Mouse (Mus musculus) midbrain, postnatal 0 days (tissue): ENCODE data around the gene Pax7. TPM values are rescaled to one million over a fixed set of nuclear protein-coding genes. Genes with fewer than 3 reads are reported as not detected.

Experiments
- ATAC-seq: fragments of 200-750 bp; cut with Nextera tagmentation; 2 replicates; pipeline ENCODE4 v1.8.0; 2017; ENCODE audit warnings: moderate number of reproducible peaks, mild to moderate bottlenecking, moderate TSS enrichment, moderate library complexity; ENCODE audit not compliant: low FRiP score
- DNase-seq: peaks from one replicate; pipeline ENCODE4 v3.0.0-alpha.2; 2015; ENCODE audit warnings: low spot score
- H3K27ac ChIP-seq: fragments of 300-500 bp; sonication (generic); 2 replicates; pipeline ENCODE4 v1.5.1; 2014; ENCODE audit warnings: low read depth, mild to moderate bottlenecking, low read length, mixed read lengths
- H3K27me3 ChIP-seq: fragments of 300-500 bp; sonication (generic); 2 replicates; pipeline ENCODE4 v1.6.1; 2014; ENCODE audit warnings: low read length, control low read depth, mixed read lengths; ENCODE audit not compliant: insufficient read depth
- H3K36me3 ChIP-seq: fragments of 300-500 bp; sonication (generic); 2 replicates; pipeline ENCODE4 v1.6.1; 2014; ENCODE audit warnings: low read length, control low read depth, mixed read lengths; ENCODE audit not compliant: insufficient read depth
- H3K4me1 ChIP-seq: fragments of 300-500 bp; sonication (generic); 2 replicates; pipeline ENCODE4 v1.6.1; 2014; ENCODE audit warnings: mild to moderate bottlenecking, control low read depth, antibody characterized with exemption, low read length, mixed read lengths; ENCODE audit not compliant: insufficient read depth
- H3K4me2 ChIP-seq: fragments of 300-500 bp; sonication (generic); 2 replicates; pipeline ENCODE4 v1.6.1; 2014; ENCODE audit warnings: low read depth, mild to moderate bottlenecking, low read length, mixed read lengths; ENCODE audit not compliant: poor library complexity, severe bottlenecking
- H3K4me3 ChIP-seq: fragments of 300-500 bp; sonication (generic); 2 replicates; pipeline ENCODE4 v1.5.1; 2014; ENCODE audit warnings: low read depth, mild to moderate bottlenecking, low read length, moderate library complexity
- H3K9ac ChIP-seq: fragments of 300-500 bp; sonication (generic); replicated peaks from 2 replicates; pipeline ENCODE4 v1.6.1; 2014; ENCODE audit warnings: mild to moderate bottlenecking, low read length, moderate library complexity, mixed read lengths; ENCODE audit not compliant: poor library complexity, severe bottlenecking
- H3K9me3 ChIP-seq: fragments of 300-500 bp; sonication (generic); 2 replicates; pipeline ENCODE4 v1.6.1; 2016; ENCODE audit warnings: low read length, control low read depth
- CTCF ChIP-seq: IDR thresholded peaks from 2 replicates; pipeline ENCODE4 v1.5.1; 2016; ENCODE audit warnings: antibody characterized with exemption, mild to moderate bottlenecking
- WGBS: fragments of 180-500 bp; shearing (Covaris S2); extraction: QIAGEN DNeasy Blood & Tissue Kit; methylation state at CpG from one replicate; pipeline ENCODE4 v1.1.7; 2014; 5-methylcytosine and 5-hydroxymethylcytosine counted together
- polyA plus RNA-seq: library from polyadenylated mRNA; unstranded; fragments of >200 nt; fragmentation: Nextera tagmentation; extraction: Ambion mirVana; gene quantifications from 2 replicates; pipeline ENCODE4 v1.2.1, GENCODE M21; 2015
- total RNA-seq: library from RNA; depleted of rRNA; stranded (reverse); fragments of >200 nt; gene quantifications from 2 replicates; pipeline ENCODE4 v1.2.3, GENCODE M21; 2014

Gene Pax7
- total and polyA plus RNA-seq, 2 experiments from 2014 or later, result 3.0 to 34.9 TPM

DNA sequence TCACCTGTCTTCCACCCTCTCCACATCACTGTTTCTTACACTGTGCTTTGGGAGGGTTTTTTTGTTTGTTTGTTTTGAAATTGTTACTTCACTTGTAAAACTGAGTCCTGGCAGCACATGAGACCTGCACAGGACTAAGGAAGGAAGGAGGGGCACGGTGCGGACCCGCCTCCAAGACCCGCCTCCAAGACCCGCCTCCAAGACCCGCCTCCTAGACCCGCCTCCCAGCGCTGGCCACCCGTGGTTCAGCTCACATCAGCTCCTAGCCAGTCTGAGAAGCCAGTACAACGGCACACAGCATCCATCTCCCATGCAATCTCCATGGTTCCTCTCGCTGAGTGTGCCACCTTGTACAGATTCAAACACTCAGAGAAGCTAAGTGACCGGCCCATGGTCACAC lies 38.4 kb upstream of the Pax7 start:
- H3K4me2 ChIP-seq, result no peak overlapping the region
- 24% methylated on average over 12 of the region's 12 CpGs for WGBS
- no peak overlapping the region for H3K9ac ChIP-seq
- no peaks in the 10 kb centered on the region for H3K4me1 ChIP-seq
- H3K4me3 ChIP-seq, result no peak overlapping the region
- no peak for TF ChIP-seq CTCF
- no peaks in the 10 kb centered on the region for H3K36me3 ChIP-seq
- H3K27ac ChIP-seq, result no peak overlapping the region
- no peaks in the 10 kb centered on the region for H3K27me3 ChIP-seq
- no peaks in the 10 kb centered on the region for H3K9me3 ChIP-seq
- ATAC-seq (no peak), DNase-seq (peak; percentile 17)

DNA sequence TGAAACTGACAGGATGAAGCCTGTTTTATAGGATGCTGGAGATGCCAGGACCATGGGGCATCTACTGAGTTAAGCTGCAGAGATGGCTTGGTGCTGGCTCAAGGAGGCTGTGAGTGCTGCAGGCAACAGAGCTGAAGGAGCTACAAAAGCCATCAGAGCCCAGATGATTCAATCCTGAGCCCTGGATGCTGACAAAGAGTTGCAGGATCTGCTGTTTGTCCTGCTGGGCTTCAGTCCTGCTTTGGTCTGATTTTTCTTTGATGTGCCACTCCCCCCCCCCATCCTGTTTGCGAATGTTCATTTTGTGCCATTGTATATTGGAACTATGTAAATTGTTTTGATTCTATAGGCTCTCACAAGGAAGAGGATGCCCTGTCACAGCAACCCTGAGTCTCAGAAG lies 29.9 kb upstream of the Pax7 start:
- Histone ChIP-seq H3K9me3 (no peaks in the 10 kb centered on the region), H3K27me3 (no peaks in the 10 kb centered on the region), H3K4me2 (no peak overlapping the region), H3K4me1 (no peaks in the 10 kb centered on the region), H3K36me3 (no peaks in the 10 kb centered on the region), H3K9ac (no peak overlapping the region), H3K27ac (no peak overlapping the region), H3K4me3 (no peak overlapping the region)
- ATAC-seq (no peak), DNase-seq (no peak)
- 67% methylated on average over 1 of the region's 1 CpGs for WGBS
- no peak for TF ChIP-seq CTCF

GRCm38 (mm10) chr4:139858635-139859176 lies 25.4 kb upstream of the Pax7 start:
- Histone ChIP-seq H3K4me2 (no peak overlapping the region), H3K27me3 (peaks cover under 1% of the 10 kb centered on the region; the same call in 1 of the 2 replicates), H3K9me3 (no peaks in the 10 kb centered on the region), H3K9ac (no peak overlapping the region), H3K27ac (no peak overlapping the region), H3K36me3 (no peaks in the 10 kb centered on the region), H3K4me1 (no peaks in the 10 kb centered on the region), H3K4me3 (no peak overlapping the region)
- peak; percentile 94 for TF ChIP-seq CTCF
- DNase-seq, result peak; percentile 90
- 0 out of 2 replicates have a peak, but pooled peaks have one; percentile 52 for ATAC-seq
- WGBS, result under 1% methylated on average over 13 of the region's 13 CpGs

- no peaks in the 10 kb centered on the region for H3K36me3 ChIP-seq
- peak; percentile 60 for TF ChIP-seq CTCF
- no peaks in the 10 kb centered on the region for H3K4me1 ChIP-seq
- H3K9ac ChIP-seq, result no peak overlapping the region; the same call in 1 of the 2 replicates
- H3K4me3 ChIP-seq, result 0 out of 2 replicates have a peak overlapping the region, but pooled peaks have one; percentile 5
- H3K4me2 ChIP-seq, result no peak overlapping the region; the same call in 1 of the 2 replicates
- peaks cover 29% of the 10 kb centered on the region for H3K27me3 ChIP-seq
- no peak overlapping the region for H3K27ac ChIP-seq
- no peaks in the 10 kb centered on the region for H3K9me3 ChIP-seq
- no peak for ATAC-seq
- no peak for DNase-seq
- WGBS, result 5% methylated on average over 24 of the region's 25 CpGs
These were observed 19.1 kb upstream of the Pax7 start for GRCm38 (mm10) chr4:139852219-139853035.

- Histone ChIP-seq H3K36me3 (no peaks in the 10 kb centered on the region), H3K9me3 (no peaks in the 10 kb centered on the region), H3K4me1 (no peaks in the 10 kb centered on the region), H3K4me2 (no peak overlapping the region), H3K4me3 (no peak overlapping the region), H3K27ac (no peak overlapping the region), H3K9ac (no peak overlapping the region), H3K27me3 (peaks cover 29% of the 10 kb centered on the region)
- TF ChIP-seq CTCF, result no peak
- no peak for DNase-seq
- no peak for ATAC-seq
- WGBS, result 20% methylated on average over 15 of the region's 15 CpGs
These were observed 18.1 kb upstream of the Pax7 start for GRCm38 (mm10) chr4:139851387-139851786.

GRCm38 (mm10) chr4:139850547-139851170 lies 17.3 kb upstream of the Pax7 start:
- no peak for TF ChIP-seq CTCF
- no peaks in the 10 kb centered on the region for H3K9me3 ChIP-seq
- no peaks in the 10 kb centered on the region for H3K36me3 ChIP-seq
- no peak for ATAC-seq
- no peaks in the 10 kb centered on the region for H3K4me1 ChIP-seq
- no peak overlapping the region for H3K4me2 ChIP-seq
- H3K4me3 ChIP-seq, result no peak overlapping the region
- H3K9ac ChIP-seq, result no peak overlapping the region
- 22% methylated on average over 8 of the region's 8 CpGs for WGBS
- no peak for DNase-seq
- H3K27ac ChIP-seq, result no peak overlapping the region
- peaks cover 29% of the 10 kb centered on the region for H3K27me3 ChIP-seq
